Mouse (Mus musculus): ENCODE data around the gene Trappc6a. TPM values are rescaled to one million over a fixed set of nuclear protein-coding genes. Genes with fewer than 3 reads are reported as not detected.

Trappc6a gene
- polyA plus RNA-seq, 1 experiment from 2014 or later = 43.9 TPM

GRCm38 (mm10) chr7:19495521-19496213 lies 12.5 kb upstream of the Trappc6a start:
- WGBS = 67% methylated on average over 20 of the region's 20 CpGs
- ATAC-seq (ENCODE audit: low FRiP score) = no peak
- no peak overlapping the region for H3K27ac ChIP-seq

GRCm38 (mm10) chr7:19496214-19496555 lies 12.0 kb upstream of the Trappc6a start:
- no peaks in the 10 kb centered on the region for H3K36me3 ChIP-seq
- H3K9ac ChIP-seq = no peak overlapping the region
- H3K27me3 ChIP-seq = peaks cover 36% of the 10 kb centered on the region
- no peak overlapping the region for H3K27ac ChIP-seq
- WGBS = 57% methylated on average over 5 of the region's 5 CpGs
- H3K4me1 ChIP-seq (replicated peaks) = peaks cover 11% of the 10 kb centered on the region
- H3K4me2 ChIP-seq = no peak overlapping the region
- H3K9me3 ChIP-seq = no peaks in the 10 kb centered on the region
- no peak overlapping the region for H3K4me3 ChIP-seq
- no peak for ATAC-seq (ENCODE audit: low FRiP score)

More at GRCm38 (mm10) chr7:19495521-19496213, 12.5 kb upstream of the Trappc6a start:
- Histone ChIP-seq H3K36me3 (no peaks in the 10 kb centered on the region), H3K4me1 (replicated peaks) (peaks cover 11% of the 10 kb centered on the region), H3K9ac (no peak overlapping the region), H3K4me2 (no peak overlapping the region), H3K27me3 (peaks cover 42% of the 10 kb centered on the region), H3K4me3 (no peak overlapping the region), H3K9me3 (no peaks in the 10 kb centered on the region)

- no peak overlapping the region for H3K27ac ChIP-seq
- H3K9ac ChIP-seq = no peak overlapping the region
- 85% methylated on average over 4 of the region's 4 CpGs for WGBS
- 0 out of 2 replicates have a peak, but pooled peaks cover 4% of the 10 kb centered on the region for H3K4me1 ChIP-seq (replicated peaks)
- no peaks in the 10 kb centered on the region for H3K36me3 ChIP-seq
- H3K27me3 ChIP-seq = peaks cover 15% of the 10 kb centered on the region
- H3K4me3 ChIP-seq = no peak overlapping the region
- H3K9me3 ChIP-seq = no peaks in the 10 kb centered on the region
- no peak overlapping the region for H3K4me2 ChIP-seq
- ATAC-seq (ENCODE audit: low FRiP score) = no peak
These were observed 9.9 kb upstream of the Trappc6a start for GRCm38 (mm10) chr7:19498326-19498725.

GRCm38 (mm10) chr7:19500420-19501363 lies 7.5 kb upstream of the Trappc6a start:
- Histone ChIP-seq H3K36me3 (no peaks in the 10 kb centered on the region), H3K4me2 (no peak overlapping the region), H3K9ac (no peak overlapping the region), H3K9me3 (no peaks in the 10 kb centered on the region), H3K27ac (no peak overlapping the region), H3K4me3 (no peak overlapping the region), H3K4me1 (replicated peaks) (0 out of 2 replicates have a peak, but pooled peaks cover 2% of the 10 kb centered on the region), H3K27me3 (0 out of 2 replicates have a peak, but pooled peaks cover under 1% of the 10 kb centered on the region)
- ATAC-seq (ENCODE audit: low FRiP score) = no peak
- 74% methylated on average over 12 of the region's 12 CpGs for WGBS

GRCm38 (mm10) chr7:19501658-19502057 lies 6.5 kb upstream of the Trappc6a start:
- ATAC-seq (ENCODE audit: low FRiP score) = no peak
- no peak overlapping the region for H3K4me2 ChIP-seq
- 86% methylated on average over 4 of the region's 4 CpGs for WGBS
- peaks cover 6% of the 10 kb centered on the region for H3K4me1 ChIP-seq (replicated peaks)
- H3K36me3 ChIP-seq = no peaks in the 10 kb centered on the region
- H3K9me3 ChIP-seq = no peaks in the 10 kb centered on the region
- no peak overlapping the region for H3K4me3 ChIP-seq
- H3K9ac ChIP-seq = no peak overlapping the region
- H3K27me3 ChIP-seq = no peaks in the 10 kb centered on the region
- no peak overlapping the region for H3K27ac ChIP-seq

GRCm38 (mm10) chr7:19503481-19504068 lies 4.6 kb upstream of the Trappc6a start:
- H3K4me2 ChIP-seq = no peak overlapping the region
- no peak for ATAC-seq (ENCODE audit: low FRiP score)
- no peak overlapping the region for H3K9ac ChIP-seq
- H3K27ac ChIP-seq = no peak overlapping the region
- 40% methylated on average over 5 of the region's 5 CpGs for WGBS
- H3K27me3 ChIP-seq = no peaks in the 10 kb centered on the region
- H3K9me3 ChIP-seq = no peaks in the 10 kb centered on the region
- H3K4me1 ChIP-seq (replicated peaks) = peaks cover 19% of the 10 kb centered on the region
- H3K36me3 ChIP-seq = no peaks in the 10 kb centered on the region
- no peak overlapping the region for H3K4me3 ChIP-seq

GRCm38 (mm10) chr7:19506326-19506725 lies 1.9 kb upstream of the Trappc6a start:
- no peaks in the 10 kb centered on the region for H3K9me3 ChIP-seq
- H3K27me3 ChIP-seq = no peaks in the 10 kb centered on the region
- H3K4me3 ChIP-seq = peak overlapping the region; percentile 79
- H3K27ac ChIP-seq = no peak overlapping the region
- H3K9ac ChIP-seq = peak overlapping the region; percentile 91
- peaks cover 30% of the 10 kb centered on the region for H3K4me1 ChIP-seq (replicated peaks)
- ATAC-seq (ENCODE audit: low FRiP score) = no peak
- H3K36me3 ChIP-seq = no peaks in the 10 kb centered on the region
- H3K4me2 ChIP-seq = peak overlapping the region; percentile 88
- WGBS = 21% methylated on average over 6 of the region's 6 CpGs

- peak overlapping the region; percentile 88 for H3K27ac ChIP-seq
- WGBS = 1% methylated on average over 71 of the region's 71 CpGs
- H3K9ac ChIP-seq = peak overlapping the region; percentile 91
- H3K27me3 ChIP-seq = no peaks in the 10 kb centered on the region
- ATAC-seq (ENCODE audit: low FRiP score) = 0 out of 2 replicates have a peak, but pooled peaks have one; percentile 19
- no peaks in the 10 kb centered on the region for H3K36me3 ChIP-seq
- H3K4me1 ChIP-seq (replicated peaks) = peaks cover 30% of the 10 kb centered on the region
- peak overlapping the region; percentile 88 for H3K4me2 ChIP-seq
- peak overlapping the region; percentile 79 for H3K4me3 ChIP-seq
- H3K9me3 ChIP-seq = no peaks in the 10 kb centered on the region
These were observed 1.1 kb upstream of the Trappc6a start for GRCm38 (mm10) chr7:19506969-19507611.

GRCm38 (mm10) chr7:19507612-19507981 lies 598 bp upstream of the Trappc6a start:
- WGBS = 4% methylated on average over 18 of the region's 18 CpGs
- H3K9ac ChIP-seq = peak overlapping the region; percentile 91

GRCm38 (mm10) chr7:19508924-19509568 lies 851 bp downstream of the Trappc6a start:
- Histone ChIP-seq H3K9ac (peak overlapping the region; percentile 91), H3K27me3 (no peaks in the 10 kb centered on the region), H3K9me3 (no peaks in the 10 kb centered on the region), H3K4me2 (peak overlapping the region; percentile 88), H3K36me3 (no peaks in the 10 kb centered on the region), H3K4me3 (peak overlapping the region; percentile 79), H3K27ac (peak overlapping the region; percentile 88), H3K4me1 (replicated peaks) (peaks cover 30% of the 10 kb centered on the region)
- ATAC-seq (ENCODE audit: low FRiP score) = peak; percentile 26
- 9% methylated on average over 15 of the region's 15 CpGs for WGBS

More at GRCm38 (mm10) chr7:19507612-19507981, 598 bp upstream of the Trappc6a start:
- Histone ChIP-seq H3K4me1 (replicated peaks) (peaks cover 30% of the 10 kb centered on the region), H3K27ac (peak overlapping the region; percentile 88), H3K27me3 (no peaks in the 10 kb centered on the region), H3K4me3 (peak overlapping the region; percentile 79), H3K36me3 (no peaks in the 10 kb centered on the region), H3K4me2 (peak overlapping the region; percentile 88), H3K9me3 (no peaks in the 10 kb centered on the region)
- no peak for ATAC-seq (ENCODE audit: low FRiP score)

- no peaks in the 10 kb centered on the region for H3K27me3 ChIP-seq
- H3K9me3 ChIP-seq = no peaks in the 10 kb centered on the region
- peak overlapping the region; percentile 91; the same call in 1 of the 2 replicates for H3K9ac ChIP-seq
- peak overlapping the region; percentile 88 for H3K27ac ChIP-seq
- peak overlapping the region; percentile 79 for H3K4me3 ChIP-seq
- ATAC-seq (ENCODE audit: low FRiP score) = no peak
- H3K4me1 ChIP-seq (replicated peaks) = peaks cover 30% of the 10 kb centered on the region
- H3K4me2 ChIP-seq = peak overlapping the region; percentile 88
- no peaks in the 10 kb centered on the region for H3K36me3 ChIP-seq
- WGBS = 98% methylated on average over 7 of the region's 7 CpGs
These were observed 1.6 kb downstream of the Trappc6a start for GRCm38 (mm10) chr7:19509786-19510185.
